Mouse (Mus musculus): ENCODE results near the gene Ube2v1.
A peak's percentile ranks its signal among the peaks of the same experiment; 100 is the strongest.
"Not testable (repeated sequence)": the region's sequence is repeated elsewhere in the genome, so short reads cannot be mapped to it uniquely, and the experiment has no call there.

Ube2v1 gene

DNA sequence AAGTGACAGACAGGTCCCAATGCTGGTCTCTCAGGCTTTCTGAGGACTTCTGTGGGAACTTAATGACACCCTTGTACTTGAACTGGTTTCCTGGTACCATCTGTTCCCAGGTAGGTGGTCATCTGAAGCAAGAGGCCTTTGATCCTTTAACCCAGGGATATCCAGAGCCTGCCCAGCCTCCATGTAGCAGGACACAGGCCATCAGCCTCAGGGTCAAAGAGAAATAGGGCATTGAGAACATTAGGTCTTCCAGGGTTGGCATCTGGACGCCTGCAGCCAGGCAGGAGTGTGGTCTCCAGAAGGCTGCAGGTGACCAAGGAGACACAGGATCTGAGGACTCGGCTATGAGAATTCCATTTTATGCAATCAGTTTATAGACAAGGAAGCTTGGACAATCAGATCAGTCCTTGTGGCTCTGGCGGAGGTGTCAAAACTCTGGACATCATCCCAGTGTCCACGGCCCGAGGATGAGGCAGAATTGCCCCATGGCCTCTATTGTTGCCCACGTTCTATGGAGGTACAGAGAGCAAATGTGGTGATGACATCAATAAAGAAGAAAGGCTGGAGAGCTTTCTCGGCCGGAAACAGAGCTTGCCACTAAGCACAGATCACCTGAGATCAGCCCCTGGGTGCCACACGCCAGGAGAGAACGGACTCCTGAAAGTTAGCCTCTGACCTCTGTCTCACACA is 23.2 kb upstream of the Ube2v1 start:
- DNase-seq, result no peak

GRCm38 (mm10) chr2:167652694-167653093 is 20.8 kb upstream of the Ube2v1 start:
- DNase-seq, result no peak

- no peak for DNase-seq
Measured at GRCm38 (mm10) chr2:167651622-167652021, 19.7 kb upstream of the Ube2v1 start.

DNA sequence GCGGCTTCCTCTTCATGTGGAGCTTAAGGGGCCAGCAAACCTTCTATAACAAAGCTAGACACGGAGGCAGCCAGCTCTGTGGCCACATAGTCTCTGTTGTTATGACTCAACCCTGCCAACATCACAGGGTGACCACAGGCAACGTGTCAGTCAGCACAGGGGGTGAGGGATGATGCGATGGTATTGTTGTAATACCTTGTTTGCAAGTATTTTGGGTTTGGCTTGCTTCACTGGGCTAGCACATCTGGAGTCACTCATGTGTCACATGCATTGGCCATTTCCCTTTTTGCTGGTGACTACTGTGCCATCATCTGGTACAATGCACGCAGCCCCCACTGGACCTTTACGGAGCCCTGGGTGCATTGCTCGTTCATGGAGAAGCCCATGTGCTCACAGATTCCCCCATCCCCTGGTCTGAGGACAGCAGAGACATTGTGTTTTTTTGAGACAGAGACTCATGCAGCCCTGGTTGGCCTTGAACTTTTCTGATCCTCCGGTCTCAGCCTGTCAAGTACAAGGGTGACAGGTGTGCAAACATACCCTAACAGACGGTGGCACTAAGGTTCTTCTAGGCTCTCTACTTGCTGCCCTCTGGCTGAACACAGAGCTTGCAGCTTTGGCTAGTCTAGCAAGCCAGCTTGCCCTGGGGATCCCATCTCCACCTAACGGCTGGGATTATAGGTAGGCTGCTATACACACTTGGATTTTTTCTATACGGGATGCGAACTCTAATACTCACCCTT is 17.6 kb upstream of the Ube2v1 start:
- DNase-seq, result peak; percentile 65 to 69

DNA sequence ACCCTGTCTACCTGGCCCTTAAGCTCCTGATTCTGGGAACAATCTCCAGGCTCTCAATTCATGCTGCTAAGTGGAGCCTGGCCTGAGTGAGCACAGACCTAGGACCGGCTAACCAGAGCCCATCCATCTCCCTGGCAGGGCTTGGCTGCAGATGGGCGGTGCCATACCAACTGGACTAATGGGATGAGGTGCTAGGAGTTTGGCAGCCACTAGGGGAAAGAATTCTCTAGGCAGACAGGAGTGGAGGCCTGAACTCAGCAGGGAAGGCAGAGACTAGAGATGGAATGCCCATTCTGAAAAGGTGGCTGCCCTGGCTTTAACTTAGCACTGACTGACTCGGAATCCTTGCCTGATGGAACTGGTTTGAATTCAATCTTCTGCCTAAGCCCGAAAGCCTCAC is 14.5 kb upstream of the Ube2v1 start:
- DNase-seq, result no peak

GRCm38 (mm10) chr2:167643356-167644052 is 11.6 kb upstream of the Ube2v1 start:
- DNase-seq, result not testable (repeated sequence)

DNA sequence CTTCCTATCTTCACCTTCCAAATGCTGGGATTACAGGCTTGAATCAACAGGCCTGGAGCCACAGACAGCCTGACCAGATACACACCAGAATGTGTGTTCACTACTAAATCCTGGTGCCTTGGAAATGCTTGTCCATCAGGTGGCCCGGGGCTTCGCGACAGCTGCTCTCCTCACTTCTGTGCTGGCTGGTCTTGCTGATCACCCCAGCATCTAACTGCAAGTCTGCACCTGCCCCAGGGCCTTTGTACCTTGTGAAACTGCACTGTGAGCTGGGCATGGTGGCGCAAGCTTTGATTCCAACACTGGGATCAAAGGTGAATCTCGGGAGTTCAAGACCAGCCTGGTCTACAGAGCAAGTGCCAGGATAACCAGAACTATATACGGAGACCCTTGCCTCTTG is 10.3 kb upstream of the Ube2v1 start:
- DNase-seq, result no peak

DNA sequence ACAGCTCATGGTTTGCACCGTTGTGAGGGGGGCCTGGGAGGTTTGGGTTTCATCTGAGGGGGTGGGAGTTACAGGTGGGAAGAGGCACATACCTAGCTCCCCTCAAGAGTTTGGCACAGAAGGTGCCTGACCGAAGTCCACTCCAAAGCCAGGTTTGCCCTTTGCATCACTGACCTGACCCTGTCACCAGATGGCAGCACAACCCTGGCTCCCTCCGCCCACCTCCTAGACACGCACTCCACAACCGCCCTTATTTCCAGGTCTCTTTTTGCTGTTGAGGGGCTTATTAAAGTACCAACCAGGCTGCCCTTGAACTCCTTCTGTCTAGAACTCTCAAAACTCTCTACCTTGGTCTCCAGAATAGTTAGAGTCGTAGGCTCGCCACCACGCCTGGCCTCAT is 9.4 kb upstream of the Ube2v1 start:
- peak; percentile 78 for DNase-seq

- peak; percentile 77 to 80 for DNase-seq
Measured at GRCm38 (mm10) chr2:167640279-167640678, 8.4 kb upstream of the Ube2v1 start.

GRCm38 (mm10) chr2:167634865-167635512 is 3.1 kb upstream of the Ube2v1 start:
- no peak for DNase-seq

- DNase-seq, result peak; percentile 99 to 100
Measured at GRCm38 (mm10) chr2:167634338-167634770, 2.5 kb upstream of the Ube2v1 start.

DNA sequence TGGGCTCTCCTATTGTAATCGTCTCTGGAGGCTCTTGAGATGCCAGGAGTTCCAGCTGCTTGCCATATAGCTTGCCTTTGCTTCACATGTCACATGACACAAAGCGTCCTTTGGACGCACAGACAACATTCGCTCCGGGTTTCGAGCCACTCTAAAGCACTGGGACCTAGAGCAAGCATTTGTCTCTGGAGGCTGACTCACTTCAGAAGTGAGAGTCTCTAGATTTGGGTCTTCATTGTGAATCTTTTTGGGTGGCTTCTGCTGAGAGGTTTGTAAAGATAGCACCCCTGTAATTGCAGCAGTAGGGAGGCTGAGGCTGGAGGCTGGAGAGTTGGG is 1.6 kb upstream of the Ube2v1 start:
- DNase-seq, result no peak

DNA sequence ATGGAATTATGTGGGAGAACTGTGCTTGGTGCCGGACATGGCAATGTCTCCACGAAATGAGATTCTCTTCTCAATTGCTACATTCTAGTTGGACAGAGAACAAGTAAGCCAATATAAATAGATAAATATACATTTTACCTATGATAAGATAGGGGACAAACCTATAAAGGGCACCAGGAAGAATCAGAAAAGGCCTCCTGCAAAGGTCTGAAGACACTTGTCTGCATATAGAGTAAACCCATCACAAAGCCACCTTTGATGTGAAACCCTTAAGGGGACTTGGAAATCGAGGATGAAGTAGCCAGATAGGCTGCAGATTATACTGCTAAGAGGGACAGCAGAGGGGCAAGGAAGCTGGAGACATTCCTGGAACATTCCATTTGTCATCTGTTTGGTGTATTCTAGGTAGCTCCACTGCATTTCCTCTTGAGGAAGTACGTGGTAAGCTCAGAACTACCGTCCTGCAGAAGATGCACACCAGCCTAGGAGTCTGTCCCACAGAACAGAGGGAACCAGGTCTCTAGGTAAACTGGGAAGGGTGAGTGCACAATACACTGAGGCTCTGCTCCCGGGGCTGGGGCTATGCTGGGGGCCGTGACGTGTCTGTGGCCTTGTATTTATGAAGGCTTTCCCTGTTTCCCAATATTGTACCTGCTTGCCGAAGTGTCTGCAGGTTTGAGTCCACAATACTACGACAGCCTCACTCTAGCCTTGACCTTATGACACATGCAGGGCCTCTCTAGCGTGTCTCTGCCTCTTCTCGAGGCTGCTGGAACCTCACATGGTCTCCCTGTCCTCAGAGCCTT is 1.0 kb upstream of the Ube2v1 start:
- DNase-seq, result no peak

DNA sequence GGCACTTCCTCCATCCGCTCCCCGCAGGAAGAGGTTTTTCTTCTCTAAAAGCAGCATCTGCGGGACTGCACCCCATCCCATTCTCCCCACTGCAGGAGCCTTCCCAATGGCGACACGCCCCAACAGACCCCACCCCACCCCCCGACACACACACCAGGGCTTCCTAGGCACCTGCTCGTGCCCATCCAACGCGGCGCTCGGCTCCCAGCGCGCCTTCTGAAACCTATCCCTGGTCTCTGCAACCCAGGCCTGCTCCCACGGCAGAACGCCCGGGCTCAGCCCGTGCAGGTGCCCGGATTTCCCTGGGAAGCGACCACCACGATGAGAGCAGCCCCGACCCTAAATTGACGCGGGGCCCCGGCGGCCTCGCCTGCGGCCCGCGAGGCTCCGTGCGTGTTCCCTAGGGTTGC is 709 bp downstream of the Ube2v1 start:
- no peak for DNase-seq

- no peak for DNase-seq
Measured at GRCm38 (mm10) chr2:167630421-167630820, 1.5 kb downstream of the Ube2v1 start.

GRCm38 (mm10) chr2:167629665-167630209 is 2.2 kb downstream of the Ube2v1 start:
- no peak for DNase-seq

DNA sequence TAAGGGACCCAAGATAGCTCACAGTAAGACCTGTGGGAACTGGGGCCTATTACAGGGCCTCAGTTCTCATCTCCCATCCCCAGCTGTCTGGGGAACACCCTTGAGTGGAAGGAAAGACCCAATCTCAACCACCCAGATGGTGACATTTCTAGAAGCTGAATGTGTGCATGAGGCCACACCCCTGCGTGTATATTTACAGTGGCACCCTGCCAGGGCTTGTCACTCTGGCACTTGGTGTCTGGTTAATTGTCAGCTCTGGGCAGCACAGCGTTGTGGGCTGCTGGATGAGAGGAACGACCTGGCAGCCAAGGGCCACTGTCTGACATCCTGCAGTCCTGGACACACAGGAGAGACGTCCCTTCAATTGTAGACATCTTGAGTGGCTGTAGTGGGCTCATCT is 3.0 kb downstream of the Ube2v1 start:
- no peak for DNase-seq

- no peak for DNase-seq
Measured at GRCm38 (mm10) chr2:167627019-167627418, 4.9 kb downstream of the Ube2v1 start.

- DNase-seq, result no peak
Measured at GRCm38 (mm10) chr2:167625670-167626069, 6.2 kb downstream of the Ube2v1 start.

DNA sequence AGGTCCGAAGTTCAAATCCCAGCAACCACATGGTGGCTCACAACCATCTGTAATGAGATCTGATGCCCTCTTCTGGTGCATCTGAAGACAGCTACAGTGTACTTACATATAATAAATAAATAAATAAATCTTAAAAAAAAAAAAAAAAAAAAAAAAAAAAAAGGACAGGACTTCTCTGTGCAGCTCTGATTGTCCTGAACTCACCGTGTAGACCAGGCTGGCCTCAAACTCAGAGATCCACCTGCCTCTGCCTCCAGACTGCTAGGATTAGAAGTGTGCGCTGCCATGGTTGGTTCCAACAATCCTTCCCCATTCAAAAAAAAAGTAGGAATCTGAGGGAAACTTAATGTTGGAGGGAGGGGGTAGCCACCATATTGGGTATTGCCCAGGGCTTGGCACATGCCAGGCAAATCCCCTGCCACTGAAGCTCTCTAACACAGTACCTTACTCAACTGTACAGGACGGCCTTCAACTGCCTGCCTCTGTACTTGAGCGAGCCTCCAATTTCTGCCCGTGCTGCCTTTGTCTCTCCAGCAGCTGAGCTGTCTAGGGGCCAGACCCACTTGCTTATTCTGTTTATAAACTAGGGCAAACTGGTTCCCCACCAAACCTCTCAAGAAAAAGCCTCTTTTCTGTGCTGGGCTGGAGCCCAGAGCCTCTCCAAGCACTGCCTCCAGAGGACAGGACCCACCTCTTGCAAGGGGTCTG is 7.4 kb downstream of the Ube2v1 start:
- DNase-seq, result no peak

DNA sequence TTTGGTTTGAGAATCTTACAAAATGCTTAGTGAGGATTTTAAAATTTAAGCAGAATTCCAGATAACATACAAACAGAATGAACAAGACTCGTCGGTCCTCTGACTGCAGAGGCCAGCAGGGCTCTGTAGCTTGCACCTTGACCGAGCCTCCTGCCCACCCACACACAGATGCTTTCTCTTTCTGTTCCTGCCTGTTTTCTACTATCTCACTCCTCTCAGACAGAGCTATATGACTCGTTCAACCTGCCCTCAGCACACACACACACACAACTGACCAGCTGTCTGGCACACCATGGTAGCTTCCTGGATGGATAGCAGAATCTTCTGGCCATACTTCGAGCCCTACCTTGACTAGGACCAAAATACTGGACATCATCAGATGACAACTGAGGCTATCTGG is 8.9 kb downstream of the Ube2v1 start:
- DNase-seq, result no peak

DNA sequence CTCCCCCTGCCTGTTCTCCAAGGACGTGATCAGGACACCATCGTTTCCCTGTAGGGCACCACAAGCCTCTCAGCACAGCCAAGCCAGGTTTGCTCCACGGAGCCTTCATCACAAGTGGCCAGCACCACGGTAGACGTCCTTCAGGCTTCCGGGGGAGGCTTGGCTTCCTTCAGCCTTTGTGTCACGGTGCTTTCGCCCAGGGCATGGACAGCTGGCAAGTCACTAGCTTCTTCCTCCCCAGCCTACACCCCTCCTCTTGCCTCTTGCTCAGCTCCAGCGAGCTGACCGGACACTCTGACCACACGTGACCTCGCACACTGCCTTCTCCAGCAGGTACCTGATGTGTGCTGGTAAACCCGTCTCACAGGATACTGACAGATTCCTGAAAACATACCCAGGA is 9.5 kb downstream of the Ube2v1 start:
- no peak for DNase-seq

All from B cell, adult 2 months (primary cell).